Mouse (Mus musculus): ENCODE measurements around the gene Olfr373. TPM values are rescaled to one million over a fixed set of nuclear protein-coding genes. Genes with fewer than 3 reads are reported as not detected.
"Not testable (repeated sequence)": the region's sequence is repeated elsewhere in the genome, so short reads cannot be mapped to it uniquely, and the experiment has no call there.

The Olfr373 gene
- polyA plus RNA-seq, 1 experiment from 2014 or later, result not detected

GRCm38 (mm10) chr8:72099377-72100103 is 16.6 kb downstream of the Olfr373 start:
- H3K9me3 ChIP-seq (ENCODE audit: control insufficient read depth, low read length); H3K27ac ChIP-seq (replicated peaks; ENCODE audit: low read depth, low read length); H3K4me2 ChIP-seq (ENCODE audit: low read length); H3K4me1 ChIP-seq (ENCODE audit: control insufficient read depth, insufficient read depth, low read length); H3K9ac ChIP-seq (replicated peaks; ENCODE audit: low read length); H3K27me3 ChIP-seq (ENCODE audit: control insufficient read depth, insufficient read depth, low read length); ATAC-seq (ENCODE audit: low FRiP score, low TSS enrichment); H3K4me3 ChIP-seq (replicated peaks; ENCODE audit: low read depth, low read length); H3K36me3 ChIP-seq (ENCODE audit: control insufficient read depth, insufficient read depth, low read length): not testable (repeated sequence)
- peak; percentile 6 for DNase-seq
- 64% methylated on average over 6 of the region's 7 CpGs for WGBS

DNA sequence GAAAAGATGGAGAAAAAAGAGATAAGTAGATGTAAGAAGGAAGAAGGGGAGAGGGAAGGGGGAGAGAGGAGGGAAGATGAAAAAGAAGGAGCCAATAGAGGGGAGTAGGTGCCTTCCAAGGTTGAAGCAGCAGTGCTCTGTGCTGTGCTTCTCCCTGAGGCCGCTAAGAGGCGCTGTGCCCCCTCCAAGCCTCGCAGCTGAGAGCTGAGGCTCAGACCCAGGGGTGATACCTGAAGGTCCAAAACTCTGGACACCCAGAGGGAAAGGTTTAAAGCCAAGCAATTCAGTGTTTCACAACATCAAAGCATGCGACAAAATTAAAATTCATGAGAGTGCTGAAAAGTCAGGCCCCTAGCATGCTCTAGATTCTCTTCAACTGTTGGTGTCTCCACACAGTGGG is 22.2 kb downstream of the Olfr373 start:
- H3K36me3 ChIP-seq (ENCODE audit: control insufficient read depth, insufficient read depth, low read length), result no peaks in the 10 kb centered on the region
- WGBS, result 18% methylated on average over 4 of the region's 4 CpGs
- no peak overlapping the region for H3K9ac ChIP-seq (replicated peaks; ENCODE audit: low read length)
- no peaks in the 10 kb centered on the region; the same call in 1 of the 2 replicates for H3K9me3 ChIP-seq (ENCODE audit: control insufficient read depth, low read length)
- H3K4me2 ChIP-seq (ENCODE audit: low read length), result no peak overlapping the region
- ATAC-seq (ENCODE audit: low FRiP score, low TSS enrichment) (no peak), DNase-seq (no peak)
- H3K4me1 ChIP-seq (ENCODE audit: control insufficient read depth, insufficient read depth, low read length), result no peaks in the 10 kb centered on the region
- no peak overlapping the region for H3K4me3 ChIP-seq (replicated peaks; ENCODE audit: low read depth, low read length)
- H3K27me3 ChIP-seq (ENCODE audit: control insufficient read depth, insufficient read depth, low read length), result no peaks in the 10 kb centered on the region
- H3K27ac ChIP-seq (replicated peaks; ENCODE audit: low read depth, low read length), result no peak overlapping the region

DNA sequence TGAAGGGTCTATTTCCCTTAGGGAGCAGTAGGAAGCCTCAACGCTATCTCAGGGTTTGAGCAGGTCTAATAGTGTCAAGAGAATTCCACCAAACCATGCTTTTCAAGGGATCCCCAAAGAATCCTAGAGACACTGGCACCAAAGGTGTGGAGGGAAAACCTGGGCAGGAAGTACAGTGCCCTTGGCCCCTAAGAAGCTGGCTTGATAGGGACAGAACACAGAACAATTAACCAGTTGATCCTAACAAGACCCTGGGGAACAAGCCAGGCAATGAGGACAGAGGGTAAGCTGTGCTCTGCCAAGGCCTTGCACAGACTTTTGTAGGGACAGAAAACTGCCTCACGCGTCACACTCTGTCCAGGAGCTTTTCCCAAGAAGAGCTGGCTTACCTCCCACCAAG is 23.8 kb downstream of the Olfr373 start, which contains the start of gene Olfr374:
Gene Olfr374 (plus strand): TSS at position 301 of the 400 bp plus-strand sequence.
- Histone ChIP-seq H3K9ac (replicated peaks; ENCODE audit: low read length) (no peak within 1 kb of the TSS), H3K27me3 (ENCODE audit: control insufficient read depth, insufficient read depth, low read length) (no peaks in the 10 kb centered on the region), H3K4me3 (replicated peaks; ENCODE audit: low read depth, low read length) (no peak within 1 kb of the TSS), H3K36me3 (ENCODE audit: control insufficient read depth, insufficient read depth, low read length) (no peaks in the 10 kb centered on the region), H3K4me1 (ENCODE audit: control insufficient read depth, insufficient read depth, low read length) (no peaks in the 10 kb centered on the region), H3K27ac (replicated peaks; ENCODE audit: low read depth, low read length) (no peak within 1 kb of the TSS), H3K4me2 (ENCODE audit: low read length) (no peak within 1 kb of the TSS), H3K9me3 (ENCODE audit: control insufficient read depth, low read length) (no peaks in the 10 kb centered on the region; the same call in 1 of the 2 replicates)
- WGBS, result 92% methylated on average over 3 of the region's 3 CpGs
- no peak for DNase-seq
- no peak for ATAC-seq (ENCODE audit: low FRiP score, low TSS enrichment)

GRCm38 (mm10) chr8:72110876-72111275 is 27.9 kb downstream of the Olfr373 start:
- Histone ChIP-seq H3K27ac (replicated peaks; ENCODE audit: low read depth, low read length) (no peak overlapping the region), H3K9ac (replicated peaks; ENCODE audit: low read length) (no peak overlapping the region), H3K4me3 (replicated peaks; ENCODE audit: low read depth, low read length) (no peak overlapping the region), H3K27me3 (ENCODE audit: control insufficient read depth, insufficient read depth, low read length) (no peaks in the 10 kb centered on the region), H3K4me2 (ENCODE audit: low read length) (no peak overlapping the region), H3K36me3 (ENCODE audit: control insufficient read depth, insufficient read depth, low read length) (no peaks in the 10 kb centered on the region), H3K9me3 (ENCODE audit: control insufficient read depth, low read length) (no peaks in the 10 kb centered on the region), H3K4me1 (ENCODE audit: control insufficient read depth, insufficient read depth, low read length) (no peaks in the 10 kb centered on the region)
- no peak for ATAC-seq (ENCODE audit: low FRiP score, low TSS enrichment)
- 78% methylated on average over 6 of the region's 6 CpGs for WGBS
- no peak for DNase-seq

DNA sequence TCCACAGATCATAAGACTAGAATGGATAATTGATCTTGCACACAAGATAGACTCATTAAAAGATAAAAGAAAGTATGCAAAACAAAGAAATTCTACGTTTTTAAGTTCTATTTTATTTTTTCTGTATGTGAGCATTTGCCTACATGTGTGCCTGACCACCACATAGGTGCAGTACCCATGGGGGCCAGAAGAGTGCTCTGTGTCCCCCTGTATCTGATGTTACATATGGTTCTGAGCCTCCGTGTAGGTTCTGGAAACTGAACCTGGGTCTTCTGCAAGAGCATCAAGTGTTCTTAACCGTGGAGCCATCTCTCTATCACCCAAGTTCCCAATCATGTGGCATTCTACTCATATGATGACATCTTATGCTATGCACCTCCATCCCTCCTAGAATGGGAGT is 29.5 kb downstream of the Olfr373 start:
- WGBS, result 70% methylated on average over 3 of the region's 3 CpGs
- Histone ChIP-seq H3K4me2 (ENCODE audit: low read length) (no peak overlapping the region), H3K27me3 (ENCODE audit: control insufficient read depth, insufficient read depth, low read length) (no peaks in the 10 kb centered on the region), H3K9ac (replicated peaks; ENCODE audit: low read length) (no peak overlapping the region), H3K9me3 (ENCODE audit: control insufficient read depth, low read length) (no peaks in the 10 kb centered on the region), H3K4me1 (ENCODE audit: control insufficient read depth, insufficient read depth, low read length) (no peaks in the 10 kb centered on the region), H3K4me3 (replicated peaks; ENCODE audit: low read depth, low read length) (no peak overlapping the region), H3K36me3 (ENCODE audit: control insufficient read depth, insufficient read depth, low read length) (no peaks in the 10 kb centered on the region), H3K27ac (replicated peaks; ENCODE audit: low read depth, low read length) (no peak overlapping the region)
- ATAC-seq (ENCODE audit: low FRiP score, low TSS enrichment), result no peak
- no peak for DNase-seq

DNA sequence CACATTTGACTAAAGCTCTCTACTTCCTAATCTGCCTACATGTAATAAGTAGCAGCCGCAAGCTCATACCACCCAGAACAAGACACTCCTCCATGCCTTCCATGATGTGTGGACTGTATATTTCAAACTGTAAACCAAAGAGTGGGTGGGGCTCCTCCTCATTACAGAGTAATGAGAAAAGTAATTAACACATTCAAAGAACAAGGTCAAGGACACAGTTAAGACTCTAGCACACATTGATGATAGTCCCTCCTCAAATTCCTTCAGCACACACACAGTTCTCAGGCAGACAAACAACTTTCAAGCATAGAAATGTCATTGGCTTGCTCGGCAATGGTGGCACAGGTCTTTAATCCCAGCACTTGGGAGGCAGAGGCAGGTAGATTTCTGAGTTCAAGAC is 32.2 kb downstream of the Olfr373 start:
- DNase-seq, result no peak
- no peak overlapping the region for H3K4me2 ChIP-seq (ENCODE audit: low read length)
- H3K4me1 ChIP-seq (ENCODE audit: control insufficient read depth, insufficient read depth, low read length), result no peaks in the 10 kb centered on the region
- H3K27ac ChIP-seq (replicated peaks; ENCODE audit: low read depth, low read length), result no peak overlapping the region
- no peak overlapping the region for H3K9ac ChIP-seq (replicated peaks; ENCODE audit: low read length)
- H3K27me3 ChIP-seq (ENCODE audit: control insufficient read depth, insufficient read depth, low read length), result no peaks in the 10 kb centered on the region
- no peak overlapping the region for H3K4me3 ChIP-seq (replicated peaks; ENCODE audit: low read depth, low read length)
- WGBS, result 83% methylated on average over 2 of the region's 2 CpGs
- ATAC-seq (ENCODE audit: low FRiP score, low TSS enrichment), result no peak
- H3K9me3 ChIP-seq (ENCODE audit: control insufficient read depth, low read length), result no peaks in the 10 kb centered on the region
- H3K36me3 ChIP-seq (ENCODE audit: control insufficient read depth, insufficient read depth, low read length), result no peaks in the 10 kb centered on the region

DNA sequence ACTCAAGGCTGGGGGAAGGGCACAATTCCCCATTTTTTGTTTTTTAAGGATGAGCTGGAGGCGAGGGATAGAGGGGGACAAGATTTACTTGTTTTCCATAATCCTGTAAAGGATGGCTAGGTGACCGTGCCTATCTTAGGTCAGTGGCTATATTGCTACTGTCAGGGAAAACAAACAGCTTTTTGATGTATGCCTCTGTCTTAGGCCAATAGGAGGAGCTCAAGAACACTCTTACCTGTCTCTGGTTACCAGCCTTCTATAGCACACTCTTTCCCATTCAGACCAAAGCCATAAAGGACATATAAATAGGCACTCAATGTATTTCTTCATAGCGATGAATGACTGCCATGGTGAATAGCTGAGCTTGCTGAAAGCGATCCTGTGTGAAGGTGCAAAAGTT is 35.6 kb downstream of the Olfr373 start:
- 49% methylated on average over 4 of the region's 4 CpGs for WGBS
- ATAC-seq (ENCODE audit: low FRiP score, low TSS enrichment) (no peak), DNase-seq (no peak)
- no peaks in the 10 kb centered on the region for H3K36me3 ChIP-seq (ENCODE audit: control insufficient read depth, insufficient read depth, low read length)
- H3K4me1 ChIP-seq (ENCODE audit: control insufficient read depth, insufficient read depth, low read length), result no peaks in the 10 kb centered on the region
- no peaks in the 10 kb centered on the region for H3K27me3 ChIP-seq (ENCODE audit: control insufficient read depth, insufficient read depth, low read length)
- no peaks in the 10 kb centered on the region for H3K9me3 ChIP-seq (ENCODE audit: control insufficient read depth, low read length)
- H3K27ac ChIP-seq (replicated peaks; ENCODE audit: low read depth, low read length), result no peak overlapping the region
- no peak overlapping the region for H3K9ac ChIP-seq (replicated peaks; ENCODE audit: low read length)
- no peak overlapping the region for H3K4me3 ChIP-seq (replicated peaks; ENCODE audit: low read depth, low read length)
- no peak overlapping the region for H3K4me2 ChIP-seq (ENCODE audit: low read length)

DNA sequence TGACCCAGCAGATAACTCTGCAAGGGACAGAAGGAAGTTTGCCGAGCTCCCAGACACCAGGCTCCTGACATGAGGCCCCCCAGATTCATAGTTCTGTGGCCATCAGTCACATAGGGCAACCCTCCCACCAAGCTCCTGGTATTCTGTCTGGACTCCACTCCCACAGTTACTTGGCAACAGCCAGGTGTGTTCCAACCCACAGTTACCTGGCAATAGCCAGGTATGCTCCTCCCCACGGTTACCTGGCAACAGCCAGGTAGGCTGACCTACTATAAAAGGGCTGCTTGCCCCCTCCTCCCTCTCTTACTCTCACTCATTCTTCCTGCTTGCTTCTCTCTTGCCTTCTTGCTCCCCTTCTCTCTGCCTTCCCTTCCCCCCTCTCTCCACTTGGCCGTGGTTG is 38.5 kb downstream of the Olfr373 start:
- DNase-seq; H3K4me2 ChIP-seq (ENCODE audit: low read length); H3K9ac ChIP-seq (replicated peaks; ENCODE audit: low read length); H3K27ac ChIP-seq (replicated peaks; ENCODE audit: low read depth, low read length); H3K9me3 ChIP-seq (ENCODE audit: control insufficient read depth, low read length); H3K27me3 ChIP-seq (ENCODE audit: control insufficient read depth, insufficient read depth, low read length); H3K4me1 ChIP-seq (ENCODE audit: control insufficient read depth, insufficient read depth, low read length); H3K36me3 ChIP-seq (ENCODE audit: control insufficient read depth, insufficient read depth, low read length); H3K4me3 ChIP-seq (replicated peaks; ENCODE audit: low read depth, low read length); ATAC-seq (ENCODE audit: low FRiP score, low TSS enrichment): not testable (repeated sequence)
- 52% methylated on average over 3 of the region's 3 CpGs for WGBS

DNA sequence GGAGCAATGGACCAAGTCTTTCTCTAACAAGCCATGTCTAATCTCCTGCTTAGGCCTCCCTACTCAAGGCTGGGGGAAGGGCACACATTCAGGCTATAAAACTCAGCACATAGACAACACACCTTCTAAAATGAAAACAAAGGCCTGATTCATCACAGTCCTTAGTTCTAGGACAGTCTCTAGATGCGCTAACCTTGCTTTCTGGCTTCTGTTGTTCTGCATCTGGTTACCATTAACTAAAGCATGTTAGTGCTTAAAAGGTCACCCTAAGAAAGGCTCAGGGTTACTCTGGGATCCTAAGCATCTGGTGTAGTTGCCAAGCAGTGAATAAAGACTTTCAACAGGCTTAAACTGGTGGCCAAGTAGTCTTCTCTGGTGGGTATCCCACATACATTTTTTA is 39.0 kb downstream of the Olfr373 start:
- no peak for ATAC-seq (ENCODE audit: low FRiP score, low TSS enrichment)
- Histone ChIP-seq H3K4me1 (ENCODE audit: control insufficient read depth, insufficient read depth, low read length) (no peaks in the 10 kb centered on the region), H3K4me3 (replicated peaks; ENCODE audit: low read depth, low read length) (no peak overlapping the region), H3K9ac (replicated peaks; ENCODE audit: low read length) (no peak overlapping the region), H3K9me3 (ENCODE audit: control insufficient read depth, low read length) (no peaks in the 10 kb centered on the region), H3K27ac (replicated peaks; ENCODE audit: low read depth, low read length) (no peak overlapping the region), H3K4me2 (ENCODE audit: low read length) (no peak overlapping the region), H3K36me3 (ENCODE audit: control insufficient read depth, insufficient read depth, low read length) (no peaks in the 10 kb centered on the region), H3K27me3 (ENCODE audit: control insufficient read depth, insufficient read depth, low read length) (no peaks in the 10 kb centered on the region)
- no peak for DNase-seq
- WGBS, result 12% methylated on average over 1 of the region's 1 CpGs

Data from midbrain, embryonic 14.5 days (tissue).